Mouse (Mus musculus): ENCODE data around the gene Cbarp.

- TF ChIP-seq E2F4 (IDR thresholded peaks at IDR 0.05; ENCODE audit: insufficient replicate concordance, low read depth, low read length) (no peak), POLR2A (IDR thresholded peaks at IDR 0.05; ENCODE audit: low read depth, low read length) (no peak), USF1 (IDR thresholded peaks at IDR 0.05; ENCODE audit: low read depth, low read length) (no peak)
Measured at GRCm38 (mm10) chr10:80179068-80180051, 38.7 kb upstream of the Cbarp start, which contains the start of gene Efna2.
